Mouse (Mus musculus): Measurements from ENCODE around the gene Hoxa3. TPM values are rescaled to one million over a fixed set of nuclear protein-coding genes. Genes with fewer than 3 reads are reported as not detected.

Gene Hoxa3
- total RNA-seq, 2 experiments from 2014 or later, result not detected

GRCm38 (mm10) chr6:52233546-52234427 is 20.7 kb upstream of the Hoxa3 start:
- DNase-seq (ENCODE audit: extremely low spot score in 1 of 2, low spot score in 1 of 2), result no peak

- no peak for DNase-seq (ENCODE audit: extremely low spot score in 1 of 2, low spot score in 1 of 2)
Measured at GRCm38 (mm10) chr6:52232984-52233545, 19.9 kb upstream of the Hoxa3 start.

- no peak for DNase-seq (ENCODE audit: extremely low spot score in 1 of 2, low spot score in 1 of 2)
Measured at GRCm38 (mm10) chr6:52232568-52232965, 19.4 kb upstream of the Hoxa3 start.

GRCm38 (mm10) chr6:52231885-52232567 is 18.9 kb upstream of the Hoxa3 start:
- no peak for DNase-seq (ENCODE audit: extremely low spot score in 1 of 2, low spot score in 1 of 2)

GRCm38 (mm10) chr6:52230516-52231165 is 17.5 kb upstream of the Hoxa3 start, which contains the start of gene Hoxa9:
Gene Hoxa9 (minus strand): TSS chr6:52231089.
- no peak for DNase-seq (ENCODE audit: extremely low spot score in 1 of 2, low spot score in 1 of 2)

- DNase-seq (ENCODE audit: extremely low spot score in 1 of 2, low spot score in 1 of 2), result no peak
Measured at GRCm38 (mm10) chr6:52229558-52230416, 16.7 kb upstream of the Hoxa3 start.

GRCm38 (mm10) chr6:52228475-52229465 is 15.6 kb upstream of the Hoxa3 start:
- no peak for DNase-seq (ENCODE audit: extremely low spot score in 1 of 2, low spot score in 1 of 2)

- DNase-seq (ENCODE audit: extremely low spot score in 1 of 2, low spot score in 1 of 2), result no peak
Measured at GRCm38 (mm10) chr6:52227470-52228222, 14.5 kb upstream of the Hoxa3 start.

- no peak for DNase-seq (ENCODE audit: extremely low spot score in 1 of 2, low spot score in 1 of 2)
Measured at GRCm38 (mm10) chr6:52226569-52227257, 13.6 kb upstream of the Hoxa3 start.

- no peak for DNase-seq (ENCODE audit: extremely low spot score in 1 of 2, low spot score in 1 of 2)
Measured at GRCm38 (mm10) chr6:52225612-52226568, 12.8 kb upstream of the Hoxa3 start.

GRCm38 (mm10) chr6:52224895-52225611 is 11.9 kb upstream of the Hoxa3 start:
- DNase-seq (ENCODE audit: extremely low spot score in 1 of 2, low spot score in 1 of 2), result no peak

GRCm38 (mm10) chr6:52223939-52224760 is 11.0 kb upstream of the Hoxa3 start:
- DNase-seq (ENCODE audit: extremely low spot score in 1 of 2, low spot score in 1 of 2), result no peak

GRCm38 (mm10) chr6:52222729-52223128 is 9.6 kb upstream of the Hoxa3 start:
- DNase-seq (ENCODE audit: extremely low spot score in 1 of 2, low spot score in 1 of 2), result no peak

- no peak for DNase-seq (ENCODE audit: extremely low spot score in 1 of 2, low spot score in 1 of 2)
Measured at GRCm38 (mm10) chr6:52221993-52222685, 9.0 kb upstream of the Hoxa3 start.

Measured in layer of hippocampus, postnatal 25 days (tissue).